Mouse (Mus musculus): Measurements from ENCODE around the gene Ldah.

The Ldah gene

DNA sequence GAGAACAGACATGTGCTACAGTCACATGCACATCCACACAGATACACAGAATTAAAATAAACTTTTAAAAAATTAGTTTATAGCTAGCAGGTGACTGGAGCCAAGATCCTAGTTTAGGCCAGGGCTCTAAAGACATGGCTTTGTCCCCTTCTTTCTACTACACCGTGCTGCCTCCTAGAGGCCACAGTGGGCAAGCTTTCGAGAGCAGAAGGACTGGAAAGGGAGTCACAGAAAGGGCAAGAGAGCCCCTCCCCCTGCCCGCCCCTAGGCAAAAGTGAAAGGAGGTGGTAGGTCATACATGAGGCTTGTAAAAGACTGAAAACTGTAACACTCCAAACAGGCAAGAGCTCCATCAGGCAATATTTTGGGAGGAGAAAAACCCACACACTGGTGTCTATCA, 80.1 kb downstream of the Ldah start:
- DNase-seq = no peak

DNA sequence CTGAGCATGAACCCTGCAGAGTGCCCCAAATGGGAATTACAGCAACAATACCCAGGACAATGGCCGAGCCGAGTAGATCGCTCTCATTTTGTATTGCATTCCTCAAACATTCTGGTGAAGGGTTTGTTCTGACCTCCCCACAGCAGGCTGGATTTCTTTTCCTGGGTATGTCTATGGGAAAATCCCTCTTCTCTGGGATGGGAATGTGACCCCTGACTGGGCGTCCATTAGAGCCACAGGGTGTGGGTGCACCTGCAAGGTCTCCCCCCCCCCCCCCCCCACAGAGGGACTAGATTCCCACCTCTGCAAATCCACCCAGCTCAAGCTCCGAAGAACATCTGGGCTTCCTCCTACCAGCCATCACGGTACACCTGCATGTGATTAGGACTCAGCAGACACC, 81.2 kb downstream of the Ldah start:
- DNase-seq = no peak

GRCm38 (mm10) chr12:8289499-8289898, 81.6 kb downstream of the Ldah start:
- DNase-seq = no peak

GRCm38 (mm10) chr12:8291157-8291853, 83.4 kb downstream of the Ldah start:
- DNase-seq = no peak

GRCm38 (mm10) chr12:8295307-8295913, 87.5 kb downstream of the Ldah start:
- DNase-seq = no peak

DNA sequence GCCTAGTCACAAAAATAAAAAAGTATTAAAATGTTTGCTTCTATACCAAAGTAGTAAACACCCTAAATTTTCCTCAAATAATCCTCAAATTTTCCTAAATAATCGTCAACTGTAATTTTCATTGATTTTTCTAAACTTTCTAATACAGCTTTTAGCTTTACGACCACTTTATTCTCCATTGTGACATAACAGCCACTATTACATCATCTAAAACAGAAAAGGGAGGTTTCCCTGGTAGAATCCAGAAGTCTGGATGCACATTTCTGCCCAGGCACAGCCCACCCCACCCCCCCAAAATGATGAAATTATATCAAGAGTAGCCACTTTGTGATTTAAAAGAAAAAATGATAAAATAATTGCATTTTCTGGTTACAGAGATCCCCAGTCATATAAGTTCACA, 88.2 kb downstream of the Ldah start:
- DNase-seq = no peak

DNA sequence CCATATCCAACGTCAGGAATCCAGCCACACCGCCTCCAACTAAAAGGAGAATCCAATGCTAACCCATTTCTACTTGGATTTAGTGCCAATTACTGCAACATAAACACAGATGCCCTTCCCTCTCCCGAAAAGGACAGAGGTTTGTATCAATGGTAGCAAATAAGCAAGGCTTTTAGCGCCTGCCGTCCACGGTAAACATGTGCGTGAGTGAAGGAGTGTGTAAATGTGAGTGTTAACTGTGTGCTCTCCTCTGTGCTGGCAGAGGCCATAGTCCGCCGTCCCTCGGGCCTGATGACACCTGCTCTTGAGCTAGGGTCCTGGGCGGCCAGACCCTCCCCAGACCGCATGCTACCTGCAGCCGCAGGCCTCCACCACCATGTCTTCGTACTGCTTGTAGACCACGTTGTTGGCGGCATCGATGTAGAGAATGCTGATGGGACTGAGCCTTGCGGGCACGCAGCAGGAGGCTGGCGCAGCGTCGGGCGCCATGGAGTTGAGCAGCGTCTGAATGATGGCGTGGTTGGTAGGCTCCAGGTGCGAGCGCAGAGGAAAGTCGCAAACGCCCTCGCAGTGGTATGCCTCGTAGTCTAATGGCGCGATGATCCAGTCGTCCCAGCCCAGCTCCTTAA, 89.8 kb downstream of the Ldah start:
- DNase-seq = no peak

- DNase-seq = no peak
Observed at GRCm38 (mm10) chr12:8298361-8299142, 90.6 kb downstream of the Ldah start.

DNA sequence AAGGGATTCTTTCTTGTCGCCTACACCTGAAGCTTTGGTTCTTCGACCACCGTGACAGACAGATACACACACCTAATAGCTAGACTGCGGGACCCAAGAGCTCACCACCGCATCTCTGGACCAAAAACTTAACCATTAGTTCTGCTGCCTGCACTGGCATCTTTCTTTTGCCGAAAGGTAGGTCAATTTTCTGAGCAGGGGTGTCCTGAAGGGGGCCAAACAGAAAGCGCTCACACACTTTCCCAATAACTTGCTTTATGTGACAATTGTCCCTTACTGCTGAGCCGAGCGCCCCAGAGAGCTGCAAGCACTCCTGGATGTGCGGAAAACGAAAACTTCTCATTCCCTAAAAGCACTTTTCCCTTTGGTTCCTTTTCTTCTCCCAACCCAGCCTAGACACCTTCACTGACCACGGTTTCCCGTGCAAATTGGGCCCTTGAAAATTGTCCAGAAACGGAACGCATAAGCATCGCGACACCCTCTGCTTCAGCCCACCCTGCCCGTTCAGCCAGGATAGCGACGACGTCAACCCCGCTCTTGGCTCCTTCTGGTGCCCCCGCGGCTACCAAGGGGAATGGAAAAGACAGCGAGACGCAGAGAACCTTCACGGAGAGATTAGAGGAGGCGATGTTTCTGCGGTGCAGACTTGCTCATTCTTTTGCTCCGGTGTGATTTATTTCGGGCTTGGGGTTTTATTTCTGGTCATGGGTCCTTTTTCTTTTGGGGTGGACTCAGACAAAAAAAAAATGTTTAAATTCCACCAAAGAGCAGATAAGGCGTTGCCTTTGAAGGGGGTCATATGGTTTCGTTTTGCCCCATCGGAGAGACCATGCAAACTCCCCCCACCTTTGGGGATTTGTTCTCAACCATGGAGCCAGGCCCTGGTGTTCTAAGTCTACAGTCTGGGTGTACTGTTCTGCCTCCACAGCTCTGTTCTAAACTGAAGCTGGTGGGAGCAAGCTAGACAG, 91.5 kb downstream of the Ldah start:
- no peak for DNase-seq

DNA sequence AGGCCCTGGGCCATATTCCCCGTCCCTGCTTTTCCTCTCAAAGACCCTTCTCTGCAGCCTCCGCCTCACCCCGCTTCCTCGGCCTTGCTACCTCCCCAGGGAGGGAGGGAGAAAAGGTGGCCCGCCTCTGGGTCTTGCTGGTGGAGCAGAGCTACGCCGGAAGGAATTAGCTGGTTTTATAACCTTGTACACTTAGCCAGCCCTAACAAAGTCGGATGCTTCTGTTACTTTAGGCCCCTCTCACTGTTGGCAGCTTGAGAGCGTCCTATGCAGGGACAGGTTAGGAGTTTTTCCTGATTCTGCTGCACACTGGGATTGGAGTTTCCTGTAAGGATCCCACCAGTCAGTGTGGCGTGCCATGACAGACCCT, 92.2 kb downstream of the Ldah start:
- no peak for DNase-seq

DNA sequence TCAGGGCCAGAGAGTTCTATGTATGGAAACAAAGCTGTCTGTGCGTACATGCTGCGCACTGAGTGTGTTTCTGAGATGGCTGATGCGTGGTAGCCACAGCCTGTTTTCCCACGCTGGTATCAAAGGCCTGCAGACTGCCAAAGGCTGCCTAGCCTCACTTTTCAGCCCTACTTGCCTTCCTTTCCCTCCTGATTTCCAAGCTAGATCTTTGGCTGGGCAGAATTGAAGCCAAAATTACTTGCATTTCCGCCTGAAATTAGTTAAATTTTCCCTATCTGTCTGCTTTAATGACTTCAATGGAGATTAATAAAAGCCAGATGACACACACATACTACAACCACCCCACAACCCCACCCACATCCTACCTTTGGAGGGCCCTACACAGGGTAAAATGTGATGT, 92.6 kb downstream of the Ldah start:
- DNase-seq = no peak

DNA sequence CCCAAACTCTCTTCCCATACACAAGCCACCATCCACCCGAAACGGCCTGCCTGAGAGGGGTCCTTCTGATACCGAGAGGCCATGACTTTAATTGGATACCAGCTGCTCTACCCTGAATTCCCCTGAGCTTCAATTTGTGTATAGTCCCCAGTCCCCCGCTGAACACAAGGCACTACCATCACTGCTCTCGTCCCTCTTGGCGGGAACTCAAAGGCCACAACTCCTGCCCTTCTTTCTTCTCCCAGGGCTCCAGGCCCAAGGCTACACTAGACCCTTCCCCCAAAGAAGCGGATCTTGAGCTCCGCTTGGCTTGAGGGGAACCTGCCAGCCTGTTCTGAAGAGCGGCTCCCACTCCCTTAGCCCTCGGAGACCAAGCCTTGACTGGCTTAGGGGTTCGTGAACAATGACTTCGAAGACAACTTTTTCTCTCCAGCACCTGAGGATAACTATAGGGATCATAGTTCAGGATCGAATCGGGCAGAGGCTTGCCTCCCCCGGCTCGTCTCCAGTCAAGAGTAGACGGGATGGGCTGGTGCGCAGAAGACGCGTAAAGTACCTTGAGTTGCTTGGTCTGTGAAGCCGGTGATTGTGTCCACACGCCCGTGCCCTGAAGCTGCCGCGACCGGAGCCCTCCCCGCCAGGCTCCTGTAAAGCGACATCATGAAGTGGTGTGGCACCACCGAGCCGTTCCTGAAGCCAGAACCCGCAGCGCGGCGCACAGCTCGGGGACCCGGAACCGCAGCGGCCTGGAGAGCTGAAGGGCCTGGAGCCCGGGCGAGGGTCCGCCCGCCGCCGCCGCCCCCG, 93.3 kb downstream of the Ldah start:
- DNase-seq = no peak

DNA sequence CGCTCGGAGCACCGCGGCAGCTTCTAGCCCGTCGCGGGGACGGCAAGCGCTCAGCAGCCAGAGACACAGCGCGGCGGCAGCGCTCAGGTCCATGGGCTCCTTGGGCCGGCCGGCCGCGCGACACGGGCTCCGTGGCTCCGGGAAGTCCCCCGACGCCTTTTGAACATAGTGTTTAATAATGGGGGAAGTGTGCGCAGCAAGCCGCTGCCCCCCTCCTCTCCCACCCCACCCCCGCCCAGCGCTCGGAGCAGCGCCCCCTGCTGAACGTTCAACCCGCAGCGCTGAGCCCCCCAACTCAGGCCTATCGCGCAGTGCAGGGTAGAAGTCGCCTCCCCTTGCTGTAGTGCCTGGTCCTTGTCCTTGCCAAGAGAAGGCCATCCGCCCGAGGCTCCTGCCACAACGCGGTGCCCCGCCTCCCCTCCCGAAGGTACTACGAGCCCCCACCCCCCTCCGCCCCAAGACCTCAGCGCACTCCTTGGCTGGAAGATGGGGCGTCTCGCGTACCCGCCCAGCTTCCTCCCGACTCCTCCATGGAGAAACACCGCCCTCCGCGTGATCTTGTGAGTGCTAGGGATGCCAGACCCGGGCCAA, 94.0 kb downstream of the Ldah start, which contains the start of gene Gdf7:
Gene Gdf7 (minus strand): TSS at position 114 of the 591 bp plus-strand sequence.
- no peak for DNase-seq

DNA sequence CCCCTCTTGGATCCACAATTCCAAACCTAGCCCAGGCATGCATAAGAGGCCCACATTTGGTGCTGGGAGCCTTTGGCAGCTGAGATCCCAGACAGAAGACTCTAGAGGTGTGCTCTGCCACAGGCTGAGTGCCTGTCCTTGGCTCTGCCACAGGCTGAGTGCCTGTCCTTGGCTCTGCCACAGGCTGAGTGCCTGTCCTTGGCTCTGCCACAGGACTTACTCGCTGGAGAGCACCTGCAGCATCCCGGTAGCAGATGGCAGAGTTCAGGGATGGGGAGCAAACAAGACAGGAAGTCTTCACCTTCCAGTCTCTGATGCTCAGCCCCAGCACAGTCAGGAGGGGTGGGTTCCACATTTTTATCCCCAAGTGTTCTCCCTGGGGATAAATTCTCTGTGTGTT, 97.4 kb downstream of the Ldah start:
- DNase-seq = no peak

GRCm38 (mm10) chr12:8306432-8306831, 98.5 kb downstream of the Ldah start:
- peak; percentile 48 to 65 for DNase-seq

GRCm38 (mm10) chr12:8306910-8307309, 99.0 kb downstream of the Ldah start:
- no peak for DNase-seq

GRCm38 (mm10) chr12:8310992-8311391, 103.1 kb downstream of the Ldah start:
- no peak for DNase-seq

- no peak for DNase-seq
Observed at GRCm38 (mm10) chr12:8312266-8312665, 104.4 kb downstream of the Ldah start.

- DNase-seq = peak; percentile 72 to 82
Observed at GRCm38 (mm10) chr12:8313270-8313771, 105.4 kb downstream of the Ldah start, which contains the start of gene Hs1bp3. TSS of gene Hs1bp3 (plus strand) at chr12:8313432.

DNA sequence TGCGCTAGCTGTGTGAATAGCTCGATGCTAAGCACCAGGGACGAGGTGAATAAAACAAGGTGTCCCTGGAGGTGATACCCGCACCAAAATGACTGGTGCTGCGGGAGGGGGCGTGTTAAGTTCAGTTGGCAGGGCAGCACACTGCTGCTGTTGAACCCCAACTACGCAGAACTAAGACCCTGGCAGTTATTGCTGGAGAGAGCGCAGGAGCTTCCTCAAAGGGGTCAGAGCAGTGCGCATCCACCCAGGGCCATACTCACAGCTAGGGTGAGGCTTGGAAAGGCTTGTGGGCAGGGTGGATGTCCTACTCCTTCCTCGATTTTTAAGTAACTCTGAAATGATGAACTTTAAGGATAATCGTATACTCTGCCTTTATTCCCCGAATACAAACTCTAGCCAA, 105.9 kb downstream of the Ldah start:
- no peak for DNase-seq

DNA sequence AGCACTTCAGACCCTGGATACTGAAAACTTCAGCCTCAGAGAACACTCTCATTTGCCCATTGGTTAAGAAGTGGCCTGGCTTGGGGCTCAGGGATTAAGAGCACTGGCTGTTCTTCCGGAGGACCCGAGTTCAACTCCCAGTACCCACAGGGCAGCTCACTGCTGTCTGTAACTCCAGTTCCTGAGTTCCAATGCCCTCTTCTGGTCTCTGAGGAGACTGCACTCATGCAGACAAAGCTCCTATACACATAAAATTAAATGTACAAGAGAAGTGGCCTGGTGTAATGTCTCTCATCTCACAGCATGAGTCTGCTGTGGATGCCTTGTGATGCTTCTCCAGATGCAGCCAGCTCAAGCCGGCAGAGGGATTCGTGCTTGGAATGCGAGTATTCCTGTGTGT, 108.6 kb downstream of the Ldah start:
- DNase-seq = no peak

Data from kidney, adult 8-10 months (tissue).